Mouse (Mus musculus) cerebellum, adult 9-10 months (tissue): ENCODE data around the gene B230118H07Rik.
A peak's percentile ranks its signal among the peaks of the same experiment; 100 is the strongest.

Experiments
- DNase-seq: peaks from one replicate; pipeline ENCODE4 v3.0.0; 2022

B230118H07Rik gene

GRCm38 (mm10) chr2:101649114-101649671 lies at the start of gene B230118H07Rik, which contains the start of gene Rag1:
Gene B230118H07Rik (minus strand): TSS chr2:101649532.
Gene Rag1 (minus strand): TSS chr2:101649501.
- DNase-seq, result peak; percentile 93

DNA sequence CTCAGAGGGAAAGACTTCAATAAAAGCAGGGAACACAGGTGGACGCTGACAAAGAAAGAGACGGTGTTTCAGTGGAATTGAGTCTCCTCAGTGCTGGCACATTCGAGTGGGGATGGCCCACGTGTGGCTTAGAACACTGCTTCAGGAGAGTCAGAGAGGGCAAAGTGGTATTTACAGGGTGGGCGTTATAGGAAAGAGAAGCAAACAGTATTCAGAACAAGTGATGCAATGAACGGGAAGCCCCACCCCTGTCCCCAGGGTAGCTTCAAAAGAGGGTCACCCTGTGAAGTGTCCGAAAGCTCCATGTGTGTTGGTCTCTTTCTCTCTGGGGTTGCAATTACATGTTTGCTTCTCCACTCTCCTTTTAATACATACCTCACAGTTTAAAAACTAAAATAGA lies 46.3 kb upstream of the B230118H07Rik start:
- no peak for DNase-seq

DNA sequence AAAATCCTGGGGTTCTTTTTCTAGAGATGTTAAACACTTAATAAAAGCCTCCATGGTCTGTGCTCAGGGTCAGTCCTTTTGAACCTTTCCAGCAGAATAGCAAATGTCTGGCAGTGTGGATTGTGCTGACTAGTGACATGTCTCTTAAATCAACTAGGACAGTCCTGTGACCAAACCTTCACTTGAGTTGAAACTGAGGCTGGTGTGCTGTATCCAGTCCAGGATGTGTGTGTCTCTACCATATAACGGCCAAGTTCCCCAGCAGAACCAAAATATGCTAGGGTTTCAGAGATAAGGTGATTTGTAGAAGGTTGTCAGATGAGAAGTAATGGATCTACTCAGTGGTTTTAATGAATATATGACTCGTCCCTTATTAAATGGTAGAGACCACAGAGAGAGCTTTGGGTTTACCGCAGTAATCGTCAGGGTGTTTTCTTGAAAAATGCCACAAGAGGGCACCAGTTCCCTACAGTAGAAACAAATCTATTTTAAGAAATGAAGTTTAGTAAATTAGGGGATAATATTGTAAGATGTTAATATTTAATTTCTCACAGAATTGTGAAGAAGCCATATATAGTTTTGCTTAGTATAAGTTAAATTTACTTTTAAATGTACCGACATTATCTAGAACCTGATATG lies 44.4 kb upstream of the B230118H07Rik start:
- DNase-seq, result peak; percentile 37

DNA sequence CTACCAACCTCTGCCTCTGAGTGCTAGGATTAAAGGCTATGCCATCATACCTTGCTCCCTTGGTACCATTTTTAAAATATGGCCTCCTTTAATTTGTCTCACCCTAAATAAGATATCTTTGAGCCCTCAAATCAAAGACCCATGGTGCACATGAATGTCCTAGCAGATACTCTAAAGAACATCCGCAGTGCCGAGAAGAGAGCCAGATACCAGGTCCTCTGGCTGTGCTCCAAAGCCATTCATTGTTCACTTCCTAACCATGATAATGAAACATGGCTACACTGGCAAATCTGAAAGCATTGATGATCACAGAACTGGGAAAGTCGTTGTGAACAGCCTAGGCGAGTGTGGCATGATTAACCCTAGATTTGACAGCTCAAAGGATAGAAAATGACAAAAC lies 43.7 kb upstream of the B230118H07Rik start:
- no peak for DNase-seq

DNA sequence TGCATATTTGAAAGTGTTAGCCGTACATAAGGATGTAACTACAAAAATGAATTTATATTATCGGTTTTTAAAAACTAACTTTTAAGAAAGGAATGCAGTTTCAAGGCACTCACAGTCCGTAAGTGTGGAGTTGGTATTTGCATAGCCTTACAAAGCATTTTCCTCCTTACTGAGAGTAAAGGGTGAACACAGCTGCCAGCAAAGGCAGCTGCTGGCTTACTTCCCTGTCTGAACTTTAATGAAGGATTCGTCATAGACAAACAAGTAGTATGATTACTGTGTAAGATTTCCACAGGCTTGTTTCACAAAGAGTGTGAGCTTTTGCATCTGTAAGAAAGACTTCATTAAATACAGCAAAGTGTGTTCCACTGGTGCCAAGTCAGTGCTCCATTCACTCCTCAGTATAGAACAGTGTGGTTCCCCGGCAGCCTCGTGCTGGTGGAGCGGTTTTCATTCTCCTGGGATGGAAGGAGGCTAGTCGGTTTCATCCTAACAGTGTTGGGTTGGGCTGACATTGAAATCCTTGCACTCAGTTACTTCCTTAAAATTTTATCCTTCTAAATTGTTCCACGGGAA lies 41.0 kb upstream of the B230118H07Rik start:
- no peak for DNase-seq

DNA sequence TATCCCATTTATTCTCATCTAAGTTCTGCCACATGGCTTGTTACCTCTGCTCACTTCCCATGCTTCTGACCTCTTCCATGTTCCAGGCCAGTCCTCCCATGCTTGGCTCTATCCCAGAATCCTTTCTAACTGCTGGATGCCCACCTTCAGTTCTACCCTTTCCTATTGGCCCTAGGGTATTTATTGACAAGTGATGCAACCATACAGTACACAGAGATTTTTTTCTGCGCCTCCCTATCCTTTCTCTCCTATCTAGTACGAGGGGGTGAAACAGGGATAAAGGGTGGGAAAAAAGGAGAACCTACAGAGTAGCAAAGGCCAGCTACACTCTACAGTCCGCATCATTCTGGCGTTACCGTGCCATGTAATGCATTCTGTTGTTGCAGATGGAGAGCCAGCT lies 38.7 kb upstream of the B230118H07Rik start:
- no peak for DNase-seq

- peak; percentile 38 for DNase-seq
Observed at GRCm38 (mm10) chr2:101684421-101684820, 35.1 kb upstream of the B230118H07Rik start.

DNA sequence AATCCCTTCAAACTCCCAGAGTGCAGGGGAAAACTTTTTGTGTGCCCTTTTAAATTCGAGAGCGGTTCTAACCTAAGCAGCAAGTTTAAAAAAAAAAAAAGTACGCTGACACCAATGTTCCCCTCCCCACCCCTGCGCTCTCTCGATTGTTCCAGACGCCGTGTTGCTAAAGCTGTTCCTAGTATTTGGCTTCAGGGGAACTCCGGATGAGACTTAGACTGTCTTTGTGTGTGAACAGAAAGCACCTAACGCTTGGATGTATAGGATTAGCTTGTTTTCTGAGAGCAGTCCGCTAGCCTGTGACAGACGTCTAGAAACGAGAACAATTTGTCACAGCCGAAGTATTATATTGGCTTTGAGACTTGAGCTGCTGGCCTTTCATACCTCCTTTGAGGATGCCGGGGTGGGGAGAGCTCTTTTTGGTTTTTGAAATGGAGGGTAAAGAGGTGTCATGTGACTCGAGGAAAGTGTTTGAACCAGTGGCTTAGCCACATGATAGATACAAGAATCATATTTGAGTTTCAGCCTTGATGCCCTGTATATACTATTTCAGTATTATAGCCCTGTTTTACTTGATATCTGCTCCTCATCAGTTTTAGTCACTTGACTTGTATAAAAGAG lies 29.9 kb upstream of the B230118H07Rik start:
- peak; percentile 22 for DNase-seq

- DNase-seq, result peak; percentile 73
Observed at GRCm38 (mm10) chr2:101678236-101679021, 29.1 kb upstream of the B230118H07Rik start, which contains the start of gene Traf6. Gene Traf6 (plus strand): TSS chr2:101678429.

- no peak for DNase-seq
Observed at GRCm38 (mm10) chr2:101673547-101673946, 24.2 kb upstream of the B230118H07Rik start.

- DNase-seq, result no peak
Observed at GRCm38 (mm10) chr2:101668751-101669150, 19.4 kb upstream of the B230118H07Rik start.

GRCm38 (mm10) chr2:101665703-101666092 lies 16.4 kb upstream of the B230118H07Rik start:
- DNase-seq, result no peak

DNA sequence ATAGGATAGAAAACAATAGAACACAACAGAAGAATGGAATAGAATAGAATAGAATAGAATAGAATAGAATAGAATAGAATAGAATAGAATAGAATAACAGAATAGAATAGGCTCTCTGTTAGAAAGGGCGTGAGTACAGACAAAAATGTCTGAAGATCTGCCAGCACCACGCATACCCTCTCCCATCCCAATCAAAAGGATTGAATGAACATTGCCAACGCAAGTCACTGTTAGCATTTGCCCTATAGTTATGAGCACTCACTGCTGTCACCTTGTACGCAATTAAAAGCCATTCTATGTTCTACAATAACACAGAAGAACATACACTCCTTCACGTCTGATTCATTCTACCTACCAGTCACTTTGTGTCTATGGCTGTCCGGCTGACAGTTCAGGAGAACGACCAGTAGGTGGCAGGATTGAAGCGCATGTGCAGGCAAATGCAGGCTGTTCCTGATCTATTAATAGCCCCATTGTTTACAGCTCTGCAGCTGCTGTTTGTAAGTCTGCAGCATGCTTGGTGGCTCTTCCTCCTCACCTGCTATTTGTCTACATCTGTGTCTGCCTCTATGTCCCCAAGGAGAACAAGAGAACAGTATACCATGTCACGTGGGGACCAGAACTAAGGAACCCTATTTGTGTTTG lies 15.8 kb upstream of the B230118H07Rik start:
- DNase-seq, result peak; percentile 87

DNA sequence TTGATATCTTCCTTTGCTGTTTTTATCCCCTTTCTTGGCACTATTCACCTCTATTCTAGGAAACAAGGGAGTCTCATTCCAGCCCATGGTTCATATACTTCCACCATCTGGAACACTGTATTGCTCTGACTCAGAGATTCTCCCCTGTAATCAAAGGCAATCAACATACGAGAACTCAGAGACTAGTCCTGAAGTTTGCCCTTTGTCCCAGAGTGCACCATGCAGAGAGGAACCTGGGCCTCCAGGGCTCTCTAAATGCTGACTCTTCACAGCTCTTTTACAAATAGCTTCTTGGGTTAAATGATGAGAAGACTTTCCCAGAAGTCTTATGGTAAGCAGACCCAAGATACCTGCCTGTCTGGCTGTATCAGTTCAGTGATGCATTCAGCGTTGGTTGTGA lies 11.2 kb upstream of the B230118H07Rik start:
- no peak for DNase-seq

DNA sequence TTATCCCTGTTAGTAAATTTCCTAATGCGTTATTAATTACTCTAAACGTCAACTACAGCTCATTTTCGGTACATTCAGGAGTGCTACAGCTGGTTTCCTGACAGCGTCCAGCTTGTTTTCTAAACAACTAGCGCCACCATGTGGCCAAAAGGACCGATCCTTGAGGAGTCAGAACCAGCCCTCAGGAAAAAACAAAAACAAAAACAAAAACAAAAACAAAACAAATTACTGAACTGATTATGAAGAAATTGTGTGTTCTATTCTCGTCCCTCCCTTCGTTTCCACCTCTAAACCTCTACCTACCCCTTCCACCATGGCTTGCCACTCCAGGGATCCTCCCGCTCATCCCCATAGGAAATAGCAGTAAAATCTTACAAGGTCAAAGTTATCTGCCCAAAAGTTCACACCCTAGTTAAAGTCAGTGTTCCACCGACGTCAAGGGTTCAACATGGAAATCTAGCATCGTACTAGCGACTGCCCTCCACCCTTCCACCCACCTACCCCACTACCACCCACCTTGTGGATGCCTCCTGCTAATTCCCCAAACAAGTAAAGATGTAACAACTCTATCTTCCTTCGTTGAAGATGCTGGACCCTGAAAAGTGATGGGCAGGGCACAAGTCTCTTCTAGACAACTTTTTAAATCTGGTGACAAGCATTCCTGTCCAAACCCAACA lies 3.7 kb upstream of the B230118H07Rik start:
- peak; percentile 90 for DNase-seq

- peak; percentile 42 for DNase-seq
Observed at GRCm38 (mm10) chr2:101652204-101652920, 3.0 kb upstream of the B230118H07Rik start.

GRCm38 (mm10) chr2:101650446-101650845 lies 1.1 kb upstream of the B230118H07Rik start:
- no peak for DNase-seq

DNA sequence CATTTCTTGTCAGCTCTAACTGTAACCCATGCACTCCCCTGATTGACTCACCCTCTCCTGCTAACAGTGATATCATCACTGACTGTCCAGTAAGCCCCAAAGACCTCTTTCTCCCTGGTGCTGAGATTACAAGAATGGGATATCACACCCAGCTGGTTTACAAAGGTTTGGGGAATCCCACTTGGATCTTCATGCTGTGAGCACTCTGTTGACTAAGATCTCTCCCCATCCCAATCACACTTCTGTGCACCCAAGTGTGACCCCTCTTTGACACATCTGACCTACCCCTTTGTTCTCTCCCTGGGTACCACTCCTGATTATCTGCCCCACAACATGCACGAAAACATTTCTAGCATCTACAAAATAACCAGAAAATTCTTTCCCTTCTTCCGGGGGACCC lies 971 bp downstream of the B230118H07Rik start:
- DNase-seq, result no peak

- no peak for DNase-seq
Observed at GRCm38 (mm10) chr2:101645841-101646240, 3.5 kb downstream of the B230118H07Rik start.

- DNase-seq, result no peak
Observed at GRCm38 (mm10) chr2:101639840-101640350, 9.4 kb downstream of the B230118H07Rik start.
